Mouse (Mus musculus) ZHBTc4 (cell line): Measurements from ENCODE around the gene Pias4.
"Not testable (repeated sequence)": the region's sequence is repeated elsewhere in the genome, so short reads cannot be mapped to it uniquely, and the experiment has no call there.

Source experiments
- DNase-seq: peaks from one replicate; pipeline ENCODE4 v3.0.0-alpha.2; 2011; ENCODE audit warnings: low read depth, low spot score

The Pias4 gene

DNA sequence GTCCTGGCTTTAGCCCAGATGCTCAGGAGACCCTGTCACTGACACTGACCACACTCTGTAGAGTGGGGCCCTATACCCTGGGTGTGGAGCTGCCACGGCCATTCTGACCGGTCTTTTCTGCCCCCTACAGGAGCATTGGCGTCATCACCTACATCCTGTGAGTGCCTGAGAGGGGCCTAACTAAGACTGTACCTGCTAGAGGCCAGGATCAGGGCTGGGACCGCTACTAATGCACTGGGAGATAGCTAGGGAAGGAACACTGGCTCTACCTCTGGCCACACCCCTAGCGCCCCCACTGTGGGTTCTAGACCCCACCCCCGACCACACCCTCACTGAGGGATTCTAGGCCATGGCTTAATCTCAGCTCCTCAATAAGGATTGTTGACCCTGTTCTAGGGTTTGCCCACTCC, 23.2 kb upstream of the Pias4 start:
- DNase-seq: peak; percentile 66

DNA sequence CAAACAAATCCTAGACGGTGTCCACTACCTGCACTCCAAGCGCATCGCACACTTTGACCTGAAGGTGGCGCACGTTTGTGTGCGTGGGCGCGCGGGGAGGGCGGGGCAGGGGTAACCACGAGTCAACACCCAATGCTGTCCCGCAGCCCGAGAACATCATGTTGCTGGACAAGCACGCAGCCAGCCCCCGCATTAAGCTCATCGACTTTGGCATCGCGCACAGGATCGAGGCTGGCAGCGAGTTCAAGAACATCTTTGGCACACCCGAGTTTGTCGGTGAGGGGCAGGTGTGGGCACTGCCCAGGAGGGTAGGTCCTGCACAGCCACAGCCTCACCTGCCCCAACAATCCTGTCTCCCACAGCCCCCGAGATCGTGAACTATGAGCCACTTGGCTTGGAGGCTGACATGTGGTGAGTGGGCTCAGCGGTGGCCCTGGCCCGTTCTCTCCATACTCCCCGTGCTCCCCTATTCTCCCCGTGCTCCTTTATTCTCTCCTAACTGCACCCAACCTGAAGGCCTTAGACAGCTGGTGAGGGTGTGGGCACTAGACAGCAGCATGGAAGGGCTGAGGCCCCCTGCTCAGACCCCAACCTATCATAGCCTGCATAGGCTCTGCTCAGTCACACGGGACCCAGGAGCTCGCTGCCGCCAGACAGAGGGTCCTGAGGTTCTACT, 22.7 kb upstream of the Pias4 start:
- peak; percentile 92 for DNase-seq

DNA sequence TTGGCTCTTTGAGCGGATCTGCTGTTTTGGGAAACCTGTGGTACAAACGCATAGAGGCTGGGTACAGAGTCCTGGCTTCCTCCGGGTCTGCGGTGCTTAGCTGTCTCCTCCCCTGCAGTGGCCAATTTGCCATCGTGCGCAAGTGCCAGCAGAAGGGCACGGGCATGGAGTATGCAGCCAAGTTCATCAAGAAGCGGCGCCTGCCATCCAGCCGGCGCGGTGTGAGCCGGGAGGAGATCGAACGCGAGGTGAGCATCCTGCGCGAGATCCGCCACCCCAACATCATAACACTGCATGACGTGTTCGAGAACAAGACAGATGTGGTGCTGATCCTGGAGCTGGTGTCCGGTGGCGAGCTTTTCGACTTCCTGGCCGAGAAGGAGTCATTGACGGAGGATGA, 22.1 kb upstream of the Pias4 start:
- DNase-seq: no peak

DNA sequence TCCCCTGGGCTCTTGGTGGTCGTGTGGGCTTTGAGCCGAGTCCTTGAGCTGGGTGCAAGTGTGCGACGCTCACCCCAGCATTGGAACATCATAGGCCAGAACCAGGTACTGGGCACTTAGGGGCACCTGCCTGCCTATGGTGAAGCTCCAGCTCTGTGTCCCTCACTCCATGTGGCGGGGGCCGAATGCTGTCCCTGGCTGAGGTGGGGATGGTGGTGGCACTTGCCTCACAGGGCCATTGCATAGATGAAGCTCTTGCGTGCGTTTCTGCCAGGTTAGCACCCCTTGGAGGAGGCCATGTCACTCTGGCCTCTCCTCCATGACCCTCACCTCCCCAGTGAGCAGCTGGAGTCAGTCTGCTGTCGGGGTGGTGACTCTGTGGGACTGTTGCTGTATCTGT, 19.4 kb upstream of the Pias4 start:
- no peak for DNase-seq

DNA sequence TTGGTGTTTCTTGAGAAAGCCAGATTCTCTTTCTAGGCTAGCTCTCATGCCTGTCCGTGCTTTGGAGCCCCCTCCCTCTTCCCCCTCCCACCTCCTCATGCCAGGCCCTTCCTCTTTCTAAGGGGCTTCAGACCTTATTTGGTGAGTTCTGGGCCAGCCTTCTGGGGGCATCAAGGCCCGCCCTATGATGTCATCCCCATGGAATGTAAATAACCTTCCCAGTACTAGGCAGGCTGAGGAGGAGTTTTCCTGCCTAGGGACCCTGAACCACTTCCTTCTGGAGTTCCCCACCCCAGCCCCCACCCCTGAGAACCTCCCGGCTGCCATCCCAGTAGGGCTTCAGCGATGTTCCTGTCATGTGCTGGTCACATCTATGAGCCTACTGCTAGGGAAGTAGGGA, 17.0 kb upstream of the Pias4 start:
- DNase-seq: peak; percentile 76

DNA sequence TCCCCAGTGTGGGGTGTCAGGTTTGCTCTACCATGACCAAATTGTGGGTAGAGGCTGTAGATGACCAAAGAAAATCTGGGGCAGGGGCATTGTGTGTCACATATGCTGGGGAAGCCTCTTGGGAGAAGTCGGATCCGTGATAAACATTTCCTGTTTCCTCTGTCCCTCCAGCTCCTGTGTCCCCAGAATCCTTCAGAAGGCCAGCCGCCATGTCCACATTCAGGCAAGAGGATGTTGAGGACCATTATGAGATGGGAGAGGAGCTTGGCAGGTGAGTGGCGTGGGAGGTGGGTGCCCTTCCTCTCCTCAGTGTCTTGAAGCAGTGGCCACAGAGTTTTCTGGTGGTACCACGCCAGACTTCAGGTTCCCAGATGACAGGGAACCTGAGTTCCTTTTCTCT, 16.1 kb upstream of the Pias4 start, which contains the start of gene 4930442H23Rik:
Gene 4930442H23Rik, minus strand, starts transcription at position 45 of the 400 bp plus-strand sequence.
- DNase-seq: no peak

DNA sequence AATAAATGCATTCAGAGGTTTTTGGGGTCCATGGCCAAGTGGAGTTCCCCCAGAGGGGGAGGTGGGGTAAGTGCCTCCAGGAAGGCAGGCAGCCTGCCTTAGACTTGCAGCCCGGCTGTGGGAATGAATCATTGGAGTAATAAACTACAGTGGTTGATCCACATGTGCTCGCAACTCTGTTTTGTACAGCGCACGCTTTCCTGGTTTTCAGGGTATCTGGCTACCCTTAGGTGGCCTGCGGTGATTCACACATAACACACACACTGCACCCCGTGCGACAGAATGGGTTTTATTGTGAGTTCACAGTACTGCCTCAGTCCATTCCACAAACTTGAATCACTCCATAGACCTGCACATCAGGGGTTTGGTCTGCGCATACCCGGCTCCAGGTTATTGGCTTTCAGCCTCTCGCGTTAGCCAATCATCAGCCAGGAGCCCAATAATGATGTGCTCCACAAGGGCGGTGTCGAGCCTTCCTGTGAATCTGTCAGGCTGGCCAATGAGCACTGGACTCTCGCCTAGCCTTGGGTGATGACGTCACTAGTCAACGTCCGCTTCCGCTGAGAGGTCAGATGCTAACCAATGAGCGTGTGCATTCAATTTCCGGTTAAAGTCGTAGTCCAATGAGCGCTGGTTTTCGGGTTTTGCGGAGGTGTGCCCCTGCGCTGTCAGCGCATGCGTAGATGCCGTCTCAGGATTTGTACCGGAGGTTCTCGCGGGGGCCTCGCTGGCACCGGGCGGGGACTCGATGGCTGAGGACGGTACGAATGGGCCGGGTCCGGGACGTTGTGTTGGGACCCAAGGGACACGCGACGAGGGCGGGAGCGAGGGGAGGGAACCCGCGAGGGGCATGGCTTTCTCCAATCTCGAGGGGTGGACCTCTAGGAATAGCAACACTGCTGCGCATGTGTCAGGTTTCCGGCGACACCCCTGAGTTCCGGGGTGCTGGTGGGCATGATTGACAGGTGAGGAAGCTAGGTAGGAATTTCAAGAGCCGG, 14.9 kb upstream of the Pias4 start, which contains the start of gene Dapk3:
Gene Dapk3, plus strand, starts transcription at position 670 of the 998 bp plus-strand sequence.
- DNase-seq: peak; percentile 99

DNA sequence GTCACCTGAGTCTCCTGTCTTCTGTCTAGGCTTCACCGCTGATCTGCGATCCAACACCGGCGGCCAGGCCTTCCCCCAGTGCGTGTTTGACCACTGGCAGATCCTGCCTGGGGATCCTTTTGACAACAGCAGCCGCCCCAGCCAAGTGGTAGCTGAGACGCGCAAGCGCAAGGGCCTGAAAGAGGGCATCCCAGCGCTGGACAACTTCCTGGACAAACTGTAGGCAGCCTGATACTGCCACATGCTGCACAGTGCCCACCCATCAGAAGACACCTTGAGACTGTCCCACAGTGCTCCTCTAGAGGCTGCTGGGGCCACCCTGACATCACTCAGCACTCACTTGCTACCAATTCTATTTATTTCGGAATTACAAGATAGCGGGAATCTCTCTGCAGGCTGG, 14.1 kb upstream of the Pias4 start:
- DNase-seq: peak; percentile 48

DNA sequence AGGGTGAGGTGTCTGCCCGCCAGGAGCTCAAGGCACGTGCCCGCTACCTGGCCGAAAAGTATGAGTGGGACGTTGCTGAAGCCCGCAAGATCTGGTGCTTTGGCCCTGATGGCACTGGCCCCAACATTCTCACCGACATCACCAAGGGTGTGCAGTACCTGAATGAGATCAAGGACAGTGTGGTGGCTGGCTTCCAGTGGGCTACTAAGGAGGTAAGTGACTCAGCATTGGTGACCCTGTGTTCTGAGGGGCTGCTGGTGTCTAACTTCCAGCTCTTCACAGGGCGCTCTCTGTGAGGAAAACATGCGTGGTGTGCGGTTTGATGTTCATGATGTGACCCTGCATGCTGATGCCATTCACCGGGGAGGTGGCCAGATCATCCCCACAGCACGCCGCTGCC, 13.2 kb upstream of the Pias4 start:
- DNase-seq: no peak

DNA sequence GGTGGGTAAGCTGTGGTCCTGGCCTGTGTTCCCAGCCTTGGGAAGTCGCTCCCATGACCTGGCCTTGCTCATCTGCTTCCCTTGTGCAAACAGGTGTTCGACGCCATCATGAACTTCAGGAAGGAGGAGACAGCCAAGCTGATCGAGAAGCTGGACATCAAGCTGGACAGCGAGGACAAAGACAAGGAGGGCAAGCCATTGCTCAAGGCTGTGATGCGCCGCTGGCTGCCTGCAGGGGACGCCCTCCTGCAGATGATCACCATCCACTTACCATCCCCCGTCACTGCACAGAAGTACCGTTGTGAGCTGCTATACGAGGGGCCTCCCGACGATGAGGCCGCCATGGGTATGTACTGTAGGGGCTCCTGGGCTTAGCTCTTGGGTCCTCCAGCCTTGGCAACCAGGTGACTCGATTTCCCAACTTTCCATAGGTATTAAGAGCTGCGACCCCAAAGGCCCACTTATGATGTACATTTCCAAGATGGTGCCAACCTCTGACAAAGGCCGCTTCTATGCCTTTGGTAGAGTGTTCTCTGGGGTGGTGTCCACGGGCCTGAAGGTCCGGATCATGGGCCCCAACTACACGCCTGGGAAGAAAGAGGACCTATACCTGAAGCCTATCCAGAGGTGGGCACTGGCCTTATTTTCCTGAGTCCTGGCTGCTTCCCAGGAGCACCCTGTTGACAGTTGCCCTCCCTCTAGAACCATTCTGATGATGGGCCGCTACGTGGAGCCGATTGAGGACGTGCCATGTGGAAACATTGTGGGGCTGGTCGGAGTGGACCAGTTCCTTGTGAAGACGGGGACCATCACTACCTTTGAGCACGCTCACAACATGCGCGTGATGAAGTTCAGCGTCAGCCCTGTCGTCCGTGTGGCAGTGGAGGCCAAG, 12.0 kb upstream of the Pias4 start:
- DNase-seq: peak; percentile 59

DNA sequence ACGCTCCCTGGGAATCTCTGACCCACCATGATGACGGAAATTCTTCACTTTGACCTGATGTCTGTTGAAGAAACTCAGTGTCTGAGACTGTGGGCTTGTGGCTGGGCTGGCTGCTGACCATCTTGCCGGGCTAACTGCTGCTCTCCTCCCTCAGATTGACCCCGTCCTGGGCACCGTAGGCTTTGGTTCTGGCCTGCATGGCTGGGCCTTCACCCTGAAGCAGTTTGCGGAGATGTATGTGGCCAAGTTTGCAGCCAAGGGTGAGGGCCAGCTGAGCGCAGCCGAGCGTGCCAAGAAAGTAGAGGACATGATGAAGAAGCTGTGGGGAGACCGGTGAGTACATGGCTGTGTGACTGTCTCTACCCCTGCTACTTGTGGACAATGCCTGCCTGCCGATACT, 11.2 kb upstream of the Pias4 start:
- DNase-seq: no peak

DNA sequence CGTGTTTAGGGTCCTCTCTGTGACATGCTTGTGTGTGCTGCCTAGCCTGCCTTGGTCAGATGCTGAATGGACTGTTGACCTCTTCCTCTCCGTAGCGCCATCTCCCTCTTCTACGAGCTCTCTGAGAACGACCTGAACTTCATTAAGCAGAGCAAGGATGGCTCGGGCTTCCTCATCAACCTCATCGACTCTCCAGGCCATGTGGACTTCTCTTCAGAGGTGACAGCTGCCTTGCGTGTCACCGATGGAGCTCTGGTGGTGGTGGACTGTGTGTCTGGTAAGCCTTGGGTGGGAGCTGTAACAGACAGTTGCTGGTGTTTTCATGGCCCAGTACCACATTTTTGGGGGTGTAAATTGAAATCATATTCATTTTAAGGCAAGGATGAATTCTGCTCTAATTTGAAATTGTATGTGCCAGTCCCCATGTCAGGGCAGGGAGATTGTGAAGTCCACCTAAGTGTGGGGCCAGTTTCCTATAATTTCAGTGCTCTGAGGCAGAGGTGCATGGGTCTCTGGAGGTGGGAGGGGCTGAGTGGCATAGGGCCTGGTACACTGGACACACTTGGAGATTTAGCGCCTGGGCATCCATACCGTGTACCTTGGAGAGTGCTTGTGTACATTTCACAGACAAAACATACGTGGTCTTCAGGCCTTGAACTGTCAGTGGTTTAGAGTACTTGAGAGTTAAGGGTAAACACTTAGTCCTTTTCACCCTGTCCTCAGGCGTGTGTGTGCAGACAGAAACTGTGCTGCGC, 10.4 kb upstream of the Pias4 start:
- peak; percentile 35 for DNase-seq

DNA sequence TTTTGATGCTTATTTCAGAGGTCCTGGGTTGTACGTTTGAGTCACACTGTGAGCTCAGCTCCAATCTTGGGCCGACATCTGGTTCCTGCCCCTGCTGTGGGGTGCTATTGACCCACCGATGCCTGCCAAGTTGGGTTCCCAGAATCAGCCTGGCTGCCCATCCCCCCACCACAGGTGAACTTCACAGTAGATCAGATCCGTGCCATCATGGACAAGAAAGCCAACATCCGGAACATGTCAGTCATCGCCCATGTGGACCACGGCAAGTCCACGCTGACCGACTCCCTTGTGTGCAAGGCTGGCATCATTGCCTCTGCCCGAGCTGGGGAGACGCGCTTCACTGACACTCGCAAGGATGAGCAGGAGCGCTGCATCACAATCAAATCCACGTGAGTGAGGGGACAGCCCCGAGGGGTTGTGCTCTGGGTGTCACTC, 9.8 kb upstream of the Pias4 start:
- DNase-seq: peak; percentile 54

DNA sequence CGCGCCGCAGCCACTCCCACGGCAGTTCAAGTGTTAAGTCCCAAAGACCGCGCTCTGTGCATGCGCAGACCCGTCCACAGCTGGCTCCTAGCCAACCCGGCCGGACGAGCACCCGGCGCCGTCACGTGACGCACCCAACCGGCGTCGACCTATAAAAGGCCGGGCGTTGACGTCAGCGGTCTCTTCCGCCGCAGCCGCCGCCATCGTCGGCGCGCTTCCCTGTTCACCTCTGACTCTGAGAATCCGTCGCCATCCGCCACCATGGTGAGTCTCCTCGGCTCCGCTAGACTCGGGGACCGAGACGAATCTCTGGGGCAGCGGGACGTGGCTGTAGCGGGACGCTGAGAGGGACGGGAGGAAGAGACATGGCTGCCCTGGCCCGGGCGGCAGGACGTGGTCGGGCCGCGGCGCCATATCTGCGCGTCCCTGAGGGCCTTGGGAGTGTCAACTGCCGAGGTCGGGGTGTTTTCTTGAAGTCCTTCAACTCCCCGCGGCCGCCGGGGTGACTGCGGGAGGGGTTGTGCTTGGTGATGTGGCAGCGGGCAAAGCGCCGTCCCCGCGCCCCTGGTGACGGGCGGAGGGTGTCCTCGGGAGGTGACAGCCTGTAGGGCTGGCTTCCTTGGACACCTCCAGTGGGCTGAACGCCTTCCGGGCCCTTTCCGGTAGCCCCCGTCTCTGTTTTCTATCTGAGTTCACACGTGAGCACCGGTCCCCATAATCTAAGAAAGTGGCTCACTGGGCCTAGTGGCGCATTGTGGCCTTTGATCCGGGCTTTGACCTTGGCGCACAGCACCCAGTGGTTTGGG, 8.9 kb upstream of the Pias4 start, which contains the start of gene Eef2:
Gene Eef2, plus strand, starts transcription at position 166 of the 806 bp plus-strand sequence.
- DNase-seq: peak; percentile 98

DNA sequence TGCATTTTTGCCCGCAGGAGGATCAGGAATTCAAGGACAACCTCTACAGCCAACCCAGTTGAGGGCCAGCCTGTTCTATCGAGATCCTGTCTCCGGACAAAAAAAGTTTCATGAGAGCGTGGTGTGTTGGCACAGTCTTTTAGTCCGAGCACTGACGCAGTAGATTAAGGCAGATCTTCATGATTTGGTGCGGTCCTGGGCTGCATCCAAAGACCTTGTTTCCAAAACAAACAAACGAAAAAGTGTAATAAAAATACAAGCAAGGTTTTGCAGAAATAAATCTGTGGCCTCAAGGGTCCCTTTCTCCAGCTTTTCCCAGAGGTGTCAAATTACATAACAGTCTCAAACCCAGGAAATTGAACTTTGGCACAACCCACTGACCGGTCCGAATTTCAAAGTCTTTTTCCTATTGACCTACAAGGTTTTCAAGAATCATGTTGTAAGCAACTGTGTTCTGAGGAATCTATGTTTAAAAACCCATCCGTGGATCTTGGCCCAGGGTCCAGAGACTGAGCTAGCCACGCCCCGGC, 8.3 kb upstream of the Pias4 start:
- DNase-seq: no peak

DNA sequence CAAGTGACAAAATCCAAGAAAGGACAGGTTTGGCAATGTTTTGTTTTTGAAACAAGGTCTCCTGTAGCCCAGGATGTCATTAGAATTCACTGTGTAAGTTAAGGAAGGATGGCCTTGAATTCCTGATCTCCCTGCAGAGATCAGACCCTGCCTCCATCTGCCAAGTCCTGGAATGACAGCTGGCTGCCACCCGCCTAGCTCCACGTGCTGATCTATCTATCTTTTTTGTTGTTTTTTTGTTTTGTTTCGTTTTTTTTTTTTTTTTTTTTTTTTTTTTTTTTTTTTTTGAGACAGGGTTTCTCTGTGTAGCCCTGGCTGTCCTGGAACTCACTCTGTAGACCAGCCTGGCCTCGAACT, 7.6 kb upstream of the Pias4 start:
- DNase-seq: not testable (repeated sequence)

DNA sequence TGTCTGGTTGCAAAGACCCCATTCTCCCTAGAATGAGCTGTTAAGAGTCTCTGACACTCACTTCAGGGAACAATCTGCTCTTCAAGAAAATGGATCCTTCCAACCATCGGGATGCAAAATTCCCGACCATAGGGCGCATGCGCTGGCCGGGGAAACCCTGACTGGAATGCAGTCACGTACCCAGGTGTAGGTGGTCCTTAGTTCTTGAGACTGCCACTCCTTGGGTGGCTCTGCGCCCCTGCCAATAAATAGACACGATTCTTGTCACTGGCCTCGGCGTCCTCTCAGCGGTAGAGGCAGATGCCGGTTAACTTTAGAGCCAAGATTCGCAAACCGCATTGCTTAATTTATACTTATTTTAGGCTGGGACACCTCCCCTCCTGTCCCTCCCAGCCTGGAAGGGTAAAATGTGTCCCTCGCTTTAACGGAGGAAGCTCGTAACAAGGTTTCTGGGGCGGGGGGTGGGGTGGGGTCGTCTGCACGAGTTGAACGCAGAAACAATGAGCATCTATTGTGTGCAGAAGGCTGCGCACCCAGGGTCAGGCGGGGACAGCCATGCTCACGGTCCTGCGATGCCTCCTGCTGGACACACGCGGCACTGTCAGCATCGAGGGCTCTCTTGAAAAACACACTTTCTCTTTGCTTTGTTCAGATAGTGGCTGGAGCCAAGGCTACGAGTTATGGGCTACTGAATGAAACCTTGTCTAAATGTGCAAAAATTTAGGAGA, 7.1 kb upstream of the Pias4 start:
- peak; percentile 95 for DNase-seq

DNA sequence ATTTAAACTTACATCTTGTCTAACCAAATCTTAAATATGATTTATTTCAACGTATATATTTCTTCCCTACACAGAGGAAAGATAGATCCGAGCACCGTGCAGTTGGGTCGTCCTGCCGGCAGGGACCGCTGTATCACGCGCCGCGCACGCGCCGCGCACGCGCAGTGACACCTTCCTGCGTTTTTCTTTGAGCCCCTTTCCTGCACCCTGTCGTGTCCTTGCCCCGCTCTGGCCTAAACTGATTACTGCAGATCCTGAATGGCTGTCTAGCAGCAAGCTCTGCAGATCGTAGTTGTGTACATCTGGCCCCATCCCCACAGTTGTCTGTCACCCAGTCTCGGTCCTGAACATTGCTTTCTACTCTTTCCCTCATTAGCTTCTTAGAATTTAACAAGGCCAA, 5.4 kb upstream of the Pias4 start:
- DNase-seq: peak; percentile 96

DNA sequence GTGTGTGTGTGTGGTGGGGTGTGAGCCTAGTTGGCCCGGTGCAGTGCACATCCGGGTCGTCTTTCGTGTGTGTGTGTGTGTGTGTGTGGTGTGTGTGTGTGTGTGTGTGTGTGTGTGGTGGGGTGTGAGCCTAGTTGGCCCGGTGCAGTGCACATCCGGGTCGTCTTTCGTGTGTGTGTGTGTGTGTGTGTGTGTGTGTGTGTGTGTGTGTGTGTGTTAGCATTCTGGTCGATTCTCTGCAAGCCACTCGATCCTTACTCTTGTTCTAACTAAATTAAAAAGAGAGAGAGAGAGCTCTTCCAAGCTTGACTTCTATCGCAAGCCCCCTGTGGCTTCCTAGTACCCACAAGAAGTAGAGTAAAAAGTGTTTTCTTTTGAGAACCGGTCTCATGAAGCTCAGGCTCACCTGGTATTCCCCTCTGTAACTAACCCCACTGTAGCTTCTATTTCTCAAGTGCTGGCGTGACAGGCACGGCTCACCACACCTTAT, 1.7 kb upstream of the Pias4 start:
- DNase-seq: peak; percentile 30
